Mouse (Mus musculus): ENCODE data around the gene Aco2. TPM values are rescaled to one million over a fixed set of nuclear protein-coding genes. Genes with fewer than 3 reads are reported as not detected.

Gene Aco2
- total and polyA plus RNA-seq, 3 experiments, result 391 to 1,044 (median 1,000) TPM

GRCm38 (mm10) chr15:81950716-81951115 is 78.6 kb downstream of the Aco2 start:
- no peak for DNase-seq

DNA sequence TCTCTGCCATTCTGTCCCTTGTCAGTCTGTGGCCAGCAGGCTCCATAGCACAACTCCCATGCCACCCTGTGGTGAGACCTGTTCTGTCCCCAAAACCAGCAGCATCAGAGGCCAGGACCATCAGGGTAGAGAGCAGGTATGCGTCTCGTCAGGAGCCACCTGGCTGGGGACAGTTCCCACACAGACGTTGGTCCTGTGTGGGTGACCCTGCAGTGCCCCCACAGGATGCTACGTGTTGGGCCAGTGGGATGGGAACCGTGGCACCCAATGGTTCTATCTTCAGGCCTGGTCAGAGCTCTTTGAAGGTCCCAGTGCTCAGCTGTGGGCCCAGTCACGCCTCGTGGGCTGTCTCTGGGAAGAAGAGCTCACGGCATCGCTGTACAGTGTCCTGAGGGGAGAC is 79.0 kb downstream of the Aco2 start:
- DNase-seq, result no peak

DNA sequence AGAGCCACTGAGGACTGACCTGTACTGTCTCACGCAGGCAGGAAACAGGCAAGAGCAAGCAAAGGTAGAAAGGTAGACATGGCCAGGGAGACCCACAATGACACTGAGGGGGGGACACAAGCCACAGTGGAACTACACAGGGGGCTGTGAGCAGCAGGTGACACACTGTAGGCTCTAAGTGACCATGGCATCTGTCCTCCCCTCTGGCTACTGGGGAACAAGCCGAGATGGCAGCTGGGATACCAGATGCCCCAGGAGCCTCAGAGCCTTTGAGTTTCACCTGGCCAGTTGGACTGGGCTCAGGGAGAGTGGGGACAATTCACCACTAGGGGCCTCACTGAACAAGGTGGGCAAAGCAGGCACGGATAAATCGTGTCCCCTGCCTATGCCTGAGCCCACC is 80.2 kb downstream of the Aco2 start:
- no peak for DNase-seq

GRCm38 (mm10) chr15:81954151-81954583 is 82.1 kb downstream of the Aco2 start:
- no peak for DNase-seq

DNA sequence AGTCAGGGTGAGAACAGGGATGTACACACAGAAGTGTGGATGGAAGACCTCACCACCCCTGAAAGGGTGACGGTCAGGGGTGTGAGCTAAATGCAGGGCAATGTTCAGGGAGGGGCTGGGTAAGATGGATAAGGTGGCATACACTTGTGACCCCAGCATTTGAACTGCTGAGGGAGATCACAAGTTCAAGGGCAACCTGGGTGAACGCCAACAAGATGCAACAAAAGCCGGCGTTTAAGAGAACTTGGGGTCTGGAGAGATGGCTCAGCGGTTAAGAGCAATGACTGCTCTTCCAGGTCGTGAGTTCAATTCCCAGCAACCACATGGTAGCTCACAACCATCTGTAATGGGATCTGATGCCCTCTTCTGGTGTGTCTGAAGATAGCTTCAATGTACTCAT is 82.6 kb downstream of the Aco2 start:
- no peak for DNase-seq

GRCm38 (mm10) chr15:81955414-81955813 is 83.3 kb downstream of the Aco2 start:
- DNase-seq, result no peak

- peak; percentile 34 for DNase-seq
Observed at GRCm38 (mm10) chr15:81956457-81956856, 84.3 kb downstream of the Aco2 start.

- DNase-seq, result no peak
Observed at GRCm38 (mm10) chr15:81957598-81957997, 85.5 kb downstream of the Aco2 start.

GRCm38 (mm10) chr15:81958906-81959305 is 86.8 kb downstream of the Aco2 start:
- peak; percentile 41 for DNase-seq

- DNase-seq, result peak; percentile 99
Observed at GRCm38 (mm10) chr15:81960171-81961077, 88.3 kb downstream of the Aco2 start, which contains the start of gene Pmm1. Gene Pmm1 (minus strand): TSS chr15:81960930.

GRCm38 (mm10) chr15:81961078-81961451 is 89.0 kb downstream of the Aco2 start:
- DNase-seq, result no peak

DNA sequence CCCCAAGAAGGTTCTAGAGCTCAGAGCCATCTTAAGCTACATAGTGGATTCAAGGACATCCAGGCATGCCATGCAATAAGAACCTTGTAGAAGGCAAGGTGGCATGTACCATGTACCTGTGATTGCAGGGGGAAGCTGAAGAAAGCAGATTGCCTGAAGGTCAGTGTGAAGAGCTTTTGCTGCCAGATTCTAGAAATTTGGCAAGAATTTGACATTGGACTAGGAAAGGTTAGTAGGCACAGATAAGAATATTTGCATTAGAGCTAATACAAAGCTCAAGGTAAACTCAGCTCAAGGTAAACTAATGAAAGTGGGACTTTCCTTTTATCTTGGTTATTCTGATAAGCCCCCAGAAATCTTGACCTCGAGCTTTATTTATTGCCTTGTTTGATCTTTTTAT is 92.2 kb downstream of the Aco2 start:
- no peak for DNase-seq

Other genes starting within 250 kb of the Aco2 start
- 10 to 100 TPM; 15.7 to 22.1 TPM for gene L3mbtl2, start 208.4 kb upstream of the Aco2 start, total RNA-seq (2021)
- gene L3mbtl2, start 208.4 kb upstream of the Aco2 start, polyA plus RNA-seq (2012; rRNA removed), result 11.2 and 12.8 TPM in 2 replicates
- 1 to 10 TPM; 2.3 to 4.4 TPM for gene Chadl, start 175.0 kb upstream of the Aco2 start, total RNA-seq (2021)
- gene Chadl, start 175.0 kb upstream of the Aco2 start, polyA plus RNA-seq (2012; rRNA removed), result 32.2 and 38.7 TPM in 2 replicates
- 10 to 100 TPM; 62.9 to 87.9 TPM for gene Zc3h7b, start 127.3 kb upstream of the Aco2 start, total RNA-seq (2021)
- gene Zc3h7b, start 127.3 kb upstream of the Aco2 start, polyA plus RNA-seq (2012; rRNA removed), result 54.0 and 60.6 TPM in 2 replicates
- 10 to 100 TPM; 57.1 to 73.0 TPM for gene Rangap1, start 126.8 kb upstream of the Aco2 start, total RNA-seq (2021)
- gene Rangap1, start 126.8 kb upstream of the Aco2 start, polyA plus RNA-seq (2012; rRNA removed), result 20.8 and 24.9 TPM in 2 replicates
- 100 to 1,000 TPM in 1 of 2 experiments, 10 to 100 TPM in 1; 35.0 to 100 TPM for gene Tef, start 69.9 kb upstream of the Aco2 start, total RNA-seq (2021)
- 35.0 and 69.3 TPM in 2 replicates for gene Tef, start 69.9 kb upstream of the Aco2 start, polyA plus RNA-seq (2012; rRNA removed)
- 100 to 1,000 TPM in 1 of 2 experiments, 10 to 100 TPM in 1; 96.0 to 102 TPM for gene Tob2, start 13.5 kb upstream of the Aco2 start, total RNA-seq (2021)
- gene Tob2, start 13.5 kb upstream of the Aco2 start, polyA plus RNA-seq (2012; rRNA removed), result 69.9 and 76.1 TPM in 2 replicates
- gene Phf5a, start 398 bp upstream of the Aco2 start, total RNA-seq (2021), result 10 to 100 TPM; 59.6 to 59.8 TPM
- 27.7 and 37.1 TPM in 2 replicates for gene Phf5a, start 398 bp upstream of the Aco2 start, polyA plus RNA-seq (2012; rRNA removed)
- 10 to 100 TPM; 15.6 to 34.4 TPM for gene Polr3h, start 53.9 kb downstream of the Aco2 start, total RNA-seq (2021)
- 16.7 and 17.5 TPM in 2 replicates for gene Polr3h, start 53.9 kb downstream of the Aco2 start, polyA plus RNA-seq (2012; rRNA removed)
- 10 to 100 TPM; 10.1 to 19.5 TPM for gene Csdc2, start 64.5 kb downstream of the Aco2 start, total RNA-seq (2021)
- gene Csdc2, start 64.5 kb downstream of the Aco2 start, polyA plus RNA-seq (2012; rRNA removed), result 33.6 and 50.1 TPM in 2 replicates
- 10 to 100 TPM; 70.6 to 74.8 TPM for gene Pmm1, start 88.6 kb downstream of the Aco2 start, total RNA-seq (2021)
- 114 and 118 TPM in 2 replicates for gene Pmm1, start 88.6 kb downstream of the Aco2 start, polyA plus RNA-seq (2012; rRNA removed)
- not detected for gene 1700029P11Rik, start 108.2 kb downstream of the Aco2 start, total RNA-seq (2021)
- not detected in 2 replicates for gene 1700029P11Rik, start 108.2 kb downstream of the Aco2 start, polyA plus RNA-seq (2012; rRNA removed)
- gene Xrcc6, start 115.5 kb downstream of the Aco2 start, total RNA-seq (2021), result 10 to 100 TPM; 73.2 to 87.0 TPM
- gene Xrcc6, start 115.5 kb downstream of the Aco2 start, polyA plus RNA-seq (2012; rRNA removed), result 23.8 and 27.6 TPM in 2 replicates
- 100 to 1,000 TPM in 1 of 2 experiments, 10 to 100 TPM in 1; 56.0 to 149 TPM for gene Desi1, start 161.6 kb downstream of the Aco2 start, total RNA-seq (2021)
- gene Desi1, start 161.6 kb downstream of the Aco2 start, polyA plus RNA-seq (2012; rRNA removed), result 100.0 and 101 TPM in 2 replicates
- gene Snu13, start 175.3 kb downstream of the Aco2 start, total RNA-seq (2021), result 10 to 100 TPM; 84.9 to 91.7 TPM
- 61.5 and 68.6 TPM in 2 replicates for gene Snu13, start 175.3 kb downstream of the Aco2 start, polyA plus RNA-seq (2012; rRNA removed)
- not detected for gene 4930407I10Rik, start 186.8 kb downstream of the Aco2 start, total RNA-seq (2021)
- not detected in 2 replicates for gene 4930407I10Rik, start 186.8 kb downstream of the Aco2 start, polyA plus RNA-seq (2012; rRNA removed)
- gene Mei1, start 197.7 kb downstream of the Aco2 start, total RNA-seq (2021), result 1 to 10 TPM in 1 of 2 experiments, under 1 TPM in 1; 0.35 to 3.2 TPM
- gene Mei1, start 197.7 kb downstream of the Aco2 start, polyA plus RNA-seq (2012; rRNA removed), result not detected in 2 replicates